Mouse (Mus musculus): Measurements from ENCODE around the gene Rab19. TPM values are rescaled to one million over a fixed set of nuclear protein-coding genes. Genes with fewer than 3 reads are reported as not detected.
"Not testable (repeated sequence)": the region's sequence is repeated elsewhere in the genome, so short reads cannot be mapped to it uniquely, and the experiment has no call there.

The Rab19 gene
- total RNA-seq, 4 experiments from 2014 or later, result 0.15 to 0.86 (median 0.67) TPM

DNA sequence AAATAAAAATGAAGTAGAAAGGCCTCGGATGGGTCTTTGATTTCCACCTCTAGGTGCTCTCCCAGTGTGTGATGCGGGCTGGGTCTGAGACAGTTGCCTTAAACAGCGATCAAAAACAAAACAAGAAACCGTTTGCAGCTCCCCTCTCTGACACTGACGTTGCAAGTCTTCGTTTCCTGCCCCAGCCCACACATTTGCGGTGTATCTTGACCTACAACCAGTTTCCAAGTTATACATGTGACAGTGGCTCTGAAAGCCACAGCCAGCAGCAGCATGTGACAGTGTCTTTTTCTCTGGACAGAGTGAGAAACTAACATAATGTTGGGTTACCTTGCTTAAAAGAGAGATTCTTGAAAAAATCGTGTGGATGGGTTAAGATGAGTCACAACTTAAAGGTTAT is 1.2 kb upstream of the Rab19 start:
- DNase-seq, result no peak

- no peak for DNase-seq
These were observed 699 bp upstream of the Rab19 start for GRCm38 (mm10) chr6:39380276-39380675.

GRCm38 (mm10) chr6:39389988-39390387 is 9.0 kb downstream of the Rab19 start:
- DNase-seq, result no peak

- DNase-seq, result no peak
These were observed 14.5 kb downstream of the Rab19 start for GRCm38 (mm10) chr6:39395471-39395870.

DNA sequence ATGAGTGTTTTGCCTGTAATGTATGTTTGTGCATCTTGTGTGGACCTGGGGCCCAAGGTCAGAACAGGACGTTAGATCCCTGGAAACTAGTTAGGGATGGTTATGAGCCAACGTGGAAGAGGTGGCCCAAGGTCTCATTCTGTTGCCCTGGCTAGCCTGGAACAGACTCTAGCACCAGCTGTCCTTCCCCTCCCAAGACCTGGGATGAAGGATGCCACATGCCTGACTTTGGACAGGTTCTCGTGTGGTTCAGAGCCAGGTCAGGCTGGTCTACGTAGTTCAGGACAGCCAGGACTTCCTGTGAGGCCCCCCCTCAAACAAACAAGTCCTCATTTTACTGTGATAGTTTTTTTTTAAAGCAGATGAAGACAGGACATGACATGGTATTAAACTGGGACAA is 14.9 kb downstream of the Rab19 start:
- no peak for DNase-seq

DNA sequence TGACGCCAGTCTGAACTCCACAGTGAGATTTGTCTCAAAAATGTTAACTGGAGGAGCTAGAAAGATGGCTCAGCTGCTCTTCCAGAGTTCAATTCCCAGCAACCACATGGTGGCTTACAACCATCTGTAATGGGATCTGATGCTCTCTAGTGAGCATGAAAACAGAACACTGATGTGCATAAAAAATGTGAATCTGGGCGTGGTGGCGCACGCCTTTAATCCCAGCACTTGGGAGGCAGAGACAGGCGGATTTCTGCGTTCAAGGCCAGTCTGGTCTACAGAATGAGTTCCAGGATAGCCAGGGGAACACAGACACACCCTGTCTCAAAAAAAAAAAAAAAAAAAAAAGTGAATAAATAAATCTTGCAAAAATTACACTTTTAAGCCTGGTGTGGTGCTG is 16.1 kb downstream of the Rab19 start:
- no peak for DNase-seq

DNA sequence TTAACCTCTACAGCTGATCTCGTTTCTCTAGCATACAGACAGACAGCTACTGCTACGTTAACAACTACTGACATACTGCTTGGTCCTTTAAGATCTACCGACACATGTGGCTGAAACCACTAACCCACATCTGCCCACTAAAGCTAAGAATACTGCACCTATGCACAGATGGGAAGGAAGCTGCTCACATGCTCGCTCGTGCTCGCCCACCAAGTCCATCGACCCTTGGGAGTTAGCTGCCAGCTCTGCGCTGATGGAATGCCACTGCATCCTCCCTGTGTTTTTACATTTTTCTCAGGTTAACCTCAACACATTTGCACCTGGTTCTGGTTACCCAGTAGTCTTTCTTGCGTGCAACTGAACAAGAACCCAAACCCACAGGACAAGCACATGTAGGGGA is 17.4 kb downstream of the Rab19 start:
- DNase-seq, result no peak

GRCm38 (mm10) chr6:39400343-39400742 is 19.4 kb downstream of the Rab19 start:
- no peak for DNase-seq

- no peak for DNase-seq
These were observed 22.2 kb downstream of the Rab19 start for GRCm38 (mm10) chr6:39403136-39403535.

DNA sequence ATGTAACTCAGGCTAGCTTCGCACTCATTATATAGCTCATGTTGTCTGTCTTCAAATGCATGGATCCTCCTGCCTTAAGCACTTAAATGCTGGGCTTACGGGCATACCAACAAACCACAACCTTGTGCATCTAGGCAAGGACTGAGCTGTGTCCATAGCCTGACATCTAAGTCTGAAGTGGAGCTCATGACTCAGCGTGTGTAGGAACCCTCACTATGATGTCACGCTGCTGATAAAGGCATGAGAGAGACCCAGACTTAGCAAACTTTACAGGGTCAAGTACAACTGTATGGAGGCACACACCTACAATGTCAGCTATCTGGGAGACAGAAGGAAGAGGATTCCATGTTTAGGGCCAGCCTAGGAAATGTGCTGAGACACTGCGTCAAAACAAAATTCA is 25.5 kb downstream of the Rab19 start:
- DNase-seq, result no peak

- DNase-seq, result no peak
These were observed 33.1 kb downstream of the Rab19 start for GRCm38 (mm10) chr6:39414106-39414505.

- peak; percentile 44 for DNase-seq
These were observed 34.8 kb downstream of the Rab19 start for GRCm38 (mm10) chr6:39415762-39416161.

DNA sequence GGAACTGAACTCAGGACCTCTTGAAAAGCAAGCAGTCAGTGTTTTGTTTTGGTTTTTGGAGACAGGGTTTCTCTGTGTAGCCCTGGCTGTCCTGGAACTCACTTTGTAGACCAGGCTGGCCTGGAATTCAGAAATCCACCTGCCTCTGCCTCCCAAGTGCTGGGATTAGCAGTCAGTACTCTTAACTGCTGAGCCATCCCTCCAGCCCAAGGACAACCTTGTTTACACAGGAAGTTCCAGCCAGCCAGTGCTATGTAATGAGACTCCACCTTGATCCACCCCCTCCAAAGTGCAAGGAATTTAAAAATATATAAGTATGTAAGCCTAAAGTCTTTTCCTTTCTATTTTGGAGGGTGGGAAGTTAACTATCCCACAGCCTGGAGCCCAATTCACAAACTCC is 35.7 kb downstream of the Rab19 start:
- not testable (repeated sequence) for DNase-seq

GRCm38 (mm10) chr6:39419386-39419850 is 38.4 kb downstream of the Rab19 start:
- DNase-seq, result peak; percentile 22

GRCm38 (mm10) chr6:39419851-39420721 is 39.1 kb downstream of the Rab19 start, which contains the start of gene Mkrn1:
Gene Mkrn1 (minus strand): TSS chr6:39420462.
- DNase-seq, result peak; percentile 51

- no peak for DNase-seq
These were observed 39.9 kb downstream of the Rab19 start for GRCm38 (mm10) chr6:39420867-39421266.

GRCm38 (mm10) chr6:39423130-39423551 is 42.2 kb downstream of the Rab19 start:
- no peak for DNase-seq

GRCm38 (mm10) chr6:39423686-39424085 is 42.7 kb downstream of the Rab19 start:
- DNase-seq, result no peak

DNA sequence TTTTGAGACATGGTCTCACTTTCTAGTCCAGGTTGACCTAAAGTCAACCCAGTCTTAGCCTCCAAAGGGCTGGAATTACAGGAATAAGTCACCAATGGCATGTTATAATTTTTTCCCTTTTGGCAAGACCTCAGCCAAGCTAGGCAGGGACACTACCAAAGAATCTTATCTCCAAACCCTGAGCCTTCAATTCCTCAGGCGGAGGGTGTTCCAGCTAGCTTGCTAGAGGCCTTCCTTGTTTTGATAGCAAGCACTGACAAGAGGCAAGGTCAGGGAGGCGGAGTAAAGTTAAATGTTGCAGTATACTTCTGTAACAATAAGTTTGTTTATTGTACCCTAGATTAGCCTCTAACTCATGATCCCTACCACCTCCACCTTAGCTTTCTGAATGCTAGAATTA is 44.2 kb downstream of the Rab19 start:
- DNase-seq, result no peak

- no peak for DNase-seq
These were observed 45.8 kb downstream of the Rab19 start for GRCm38 (mm10) chr6:39426725-39427124.

DNA sequence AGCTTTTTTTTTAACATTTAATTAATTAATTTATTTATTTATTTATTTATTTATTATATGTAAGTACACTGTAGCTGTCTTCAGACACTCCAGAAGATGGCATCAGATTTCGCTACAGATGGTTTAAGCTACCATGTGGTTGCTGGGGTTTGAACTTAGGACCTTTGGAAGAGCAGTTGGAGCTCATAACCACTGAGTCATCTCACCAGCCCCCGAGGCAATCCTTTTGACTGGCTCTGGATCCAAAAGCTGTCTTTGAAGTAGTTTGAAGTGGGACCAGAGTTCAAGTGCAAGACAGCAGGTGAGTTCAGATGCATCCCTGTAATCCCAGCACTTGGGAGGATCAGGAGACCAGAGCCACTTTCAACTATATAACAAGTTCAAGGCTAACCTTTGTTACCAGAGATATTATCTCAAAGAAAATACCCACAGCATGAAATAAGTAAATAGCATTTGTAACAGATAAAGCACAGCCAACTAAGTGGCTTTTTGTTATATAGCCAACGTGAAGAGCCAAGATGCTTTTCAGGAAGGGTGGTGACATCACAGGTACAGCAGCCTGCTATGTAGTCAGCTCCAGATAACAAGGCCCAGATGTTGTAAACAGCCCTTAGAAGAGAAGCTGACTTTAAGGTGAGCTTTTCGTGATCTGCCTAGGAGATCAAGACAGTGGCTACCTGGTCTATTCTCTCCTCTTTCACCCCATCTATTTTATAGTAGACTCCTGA is 46.5 kb downstream of the Rab19 start:
- DNase-seq, result no peak

DNA sequence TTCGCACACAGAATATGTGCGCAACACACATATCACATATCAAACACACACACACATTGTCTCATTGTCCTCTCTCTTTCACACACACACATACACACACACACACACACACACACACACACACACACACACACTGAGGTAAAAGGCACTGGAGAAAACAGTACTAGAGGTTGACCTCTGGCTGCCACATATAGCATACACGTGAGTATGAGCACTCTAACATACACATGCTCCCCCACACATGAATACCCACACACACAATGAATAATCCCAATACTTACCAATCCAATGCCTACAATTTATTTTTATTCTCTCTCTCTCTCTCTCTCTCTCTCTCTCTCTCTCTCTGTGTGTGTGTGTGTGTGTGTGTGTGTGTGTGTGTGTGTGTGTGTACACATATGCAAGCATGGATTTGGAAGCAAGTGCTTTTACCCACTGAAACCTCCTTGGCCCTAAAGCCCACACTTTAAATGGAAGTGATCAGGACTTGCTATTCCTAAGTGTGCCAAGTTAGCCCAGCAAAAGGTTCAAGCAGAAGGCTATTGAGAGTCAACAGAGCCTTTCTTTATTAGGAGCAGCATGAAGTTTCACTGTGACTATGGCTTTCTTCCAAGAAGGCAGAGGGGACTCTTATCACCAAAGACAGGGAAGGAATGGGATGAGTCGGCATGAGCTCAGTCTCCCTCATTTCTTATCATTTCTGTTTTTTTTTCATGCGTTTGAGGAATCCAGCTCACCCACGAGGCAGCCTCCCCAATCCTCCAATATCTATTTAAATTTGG is 48.2 kb downstream of the Rab19 start:
- DNase-seq, result no peak

- no peak for DNase-seq
These were observed 49.7 kb downstream of the Rab19 start for GRCm38 (mm10) chr6:39430722-39431121.
